Mouse (Mus musculus) right cerebral cortex, postnatal 4 days (tissue): Measurements from ENCODE around the gene Gm13290.
"Not testable (repeated sequence)": the region's sequence is repeated elsewhere in the genome, so short reads cannot be mapped to it uniquely, and the experiment has no call there.

ENCODE experiments used
- DNase-seq: peaks from one replicate; pipeline ENCODE4 v3.0.0-alpha.2; 2022

Gene Gm13290

GRCm38 (mm10) chr4:88782335-88782734 lies 8.7 kb downstream of the Gm13290 start:
- not testable (repeated sequence) for DNase-seq

GRCm38 (mm10) chr4:88785409-88785808 lies 11.8 kb downstream of the Gm13290 start, which contains the start of gene Gm13276:
Gm13276 (plus strand) TSS chr4:88785709.
- not testable (repeated sequence) for DNase-seq

GRCm38 (mm10) chr4:88788402-88788801 lies 14.8 kb downstream of the Gm13290 start, which contains the start of gene Gm13277:
Gm13277 (plus strand) TSS chr4:88788632.
- peak; percentile 47 for DNase-seq

GRCm38 (mm10) chr4:88791250-88791649 lies 17.6 kb downstream of the Gm13290 start, which contains the start of gene Gm13278:
Gm13278 (plus strand) TSS chr4:88791550.
- DNase-seq: not testable (repeated sequence)

GRCm38 (mm10) chr4:88793936-88794675 lies 20.5 kb downstream of the Gm13290 start, which contains the start of gene Gm13275:
Gm13275 (plus strand) TSS chr4:88794487.
- peak; percentile 22 for DNase-seq

GRCm38 (mm10) chr4:88797097-88797496 lies 23.5 kb downstream of the Gm13290 start, which contains the start of gene Gm13279:
Gm13279 (plus strand) TSS chr4:88797397.
- not testable (repeated sequence) for DNase-seq

- DNase-seq: not testable (repeated sequence)
Observed at GRCm38 (mm10) chr4:88799365-88799764, 25.7 kb downstream of the Gm13290 start, which contains the start of gene Gm13285. Gm13285 (plus strand) TSS chr4:88799665.

- not testable (repeated sequence) for DNase-seq
Observed at GRCm38 (mm10) chr4:88802954-88803353, 29.3 kb downstream of the Gm13290 start, which contains the start of gene Gm13287. Gm13287 (plus strand) TSS chr4:88803254.

GRCm38 (mm10) chr4:88805231-88805630 lies 31.6 kb downstream of the Gm13290 start, which contains the start of gene Gm13288:
Gm13288 (plus strand) TSS chr4:88805531.
- DNase-seq: not testable (repeated sequence)

- not testable (repeated sequence) for DNase-seq
Observed at GRCm38 (mm10) chr4:88805761-88806160, 32.1 kb downstream of the Gm13290 start.

- DNase-seq: no peak
Observed at GRCm38 (mm10) chr4:88815928-88816327, 42.3 kb downstream of the Gm13290 start, which contains the start of gene Ifna7. Ifna7 (plus strand) TSS chr4:88816228.

- no peak for DNase-seq
Observed at GRCm38 (mm10) chr4:88819659-88820058, 46.0 kb downstream of the Gm13290 start, which contains the start of gene Ifna11. Ifna11 (plus strand) TSS chr4:88819959.

- DNase-seq: peak; percentile 21
Observed at GRCm38 (mm10) chr4:88822995-88823394, 49.4 kb downstream of the Gm13290 start.
